Mouse (Mus musculus) bone marrow macrophage, adult 2 months (primary cell): ENCODE results near the gene Qpct.

Experiments used
- CTCF ChIP-seq: IDR thresholded peaks from 2 replicates; pipeline ENCODE4 v1.5.1; 2012; ENCODE audit warnings: low read depth, mild to moderate bottlenecking, low read length, moderate library complexity
- POLR2A ChIP-seq: IDR thresholded peaks from 2 replicates; pipeline ENCODE4 v1.6.1; 2012; ENCODE audit warnings: mild to moderate bottlenecking, low read depth, low read length, borderline replicate concordance

GRCm38 (mm10) chr17:79133740-79134139 lies 82.0 kb downstream of the Qpct start:
- TF ChIP-seq CTCF = no peak
- TF ChIP-seq POLR2A = no peak
